Mouse (Mus musculus) ES-Bruce4 (cell line): Measurements from ENCODE around the gene Capn12.

Experiments
- CTCF ChIP-seq: IDR thresholded peaks from one replicate; pipeline ENCODE4 v1.8.1; 2011; ENCODE audit warnings: low read depth, low read length
- EP300 ChIP-seq: IDR thresholded peaks from 2 replicates; pipeline ENCODE4 v1.6.1; 2011; ENCODE audit warnings: low read depth, low read length; ENCODE audit not compliant: insufficient read depth
- POLR2A ChIP-seq: IDR thresholded peaks from one replicate; pipeline ENCODE4 v1.8.1; 2011; ENCODE audit warnings: low read length; ENCODE audit not compliant: insufficient read depth

GRCm38 (mm10) chr7:28886486-28886885 is 5.3 kb downstream of the Capn12 start:
- TF ChIP-seq CTCF (no peak), POLR2A (no peak), EP300 (no peak)
